Mouse (Mus musculus) hematopoietic stem cell, adult 5-6 weeks (primary cell): ENCODE data around the gene Hk3. TPM values are rescaled to one million over a fixed set of nuclear protein-coding genes. Genes with fewer than 3 reads are reported as not detected.

Experiments used
- ATAC-seq, 2 experiments: fragments of 125-278 bp in 1 of 2; replicated peaks in 1 of 2; 2 replicates each; pipeline ENCODE4 v1.8.0; 2016 to 2017; ENCODE audit warnings: inconsistent platforms in 2 of 2, mild to moderate bottlenecking in 2 of 2, moderate number of reproducible peaks in 2 of 2, low read depth in 1 of 2, moderate TSS enrichment in 1 of 2; ENCODE audit not compliant: low FRiP score in 2 of 2, poor library complexity in 2 of 2, severe bottlenecking in 2 of 2, insufficient read depth in 1 of 2, low TSS enrichment in 1 of 2
- total RNA-seq: library from RNA; stranded (forward); fragments of 172-1452, 232-1000 nt; gene quantifications from 2 replicates; pipeline ENCODE4 v1.2.3, GENCODE M21; 2017

The Hk3 gene
- total RNA-seq, 1 experiment from 2014 or later, result 32.0 TPM

DNA sequence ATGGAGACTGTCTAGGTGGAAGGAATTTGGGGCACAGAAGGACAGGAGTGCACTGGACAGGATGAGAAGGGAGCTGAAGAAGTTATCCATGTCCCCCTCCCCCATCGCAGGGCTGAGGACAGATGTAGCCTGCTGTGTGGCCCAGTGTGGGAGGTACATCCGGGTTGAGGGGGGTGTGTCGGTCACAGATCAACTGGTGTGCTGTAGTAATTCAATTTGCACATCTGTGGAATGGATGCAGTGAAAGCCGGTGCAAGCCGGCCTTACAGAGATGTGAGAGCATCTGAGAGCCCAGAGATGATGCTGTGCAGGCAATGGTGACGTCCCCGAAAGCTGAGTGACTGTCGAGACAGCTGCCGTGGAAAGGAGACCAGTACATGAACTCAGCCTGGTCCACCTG is 51.7 kb downstream of the Hk3 start:
- no peak for ATAC-seq

DNA sequence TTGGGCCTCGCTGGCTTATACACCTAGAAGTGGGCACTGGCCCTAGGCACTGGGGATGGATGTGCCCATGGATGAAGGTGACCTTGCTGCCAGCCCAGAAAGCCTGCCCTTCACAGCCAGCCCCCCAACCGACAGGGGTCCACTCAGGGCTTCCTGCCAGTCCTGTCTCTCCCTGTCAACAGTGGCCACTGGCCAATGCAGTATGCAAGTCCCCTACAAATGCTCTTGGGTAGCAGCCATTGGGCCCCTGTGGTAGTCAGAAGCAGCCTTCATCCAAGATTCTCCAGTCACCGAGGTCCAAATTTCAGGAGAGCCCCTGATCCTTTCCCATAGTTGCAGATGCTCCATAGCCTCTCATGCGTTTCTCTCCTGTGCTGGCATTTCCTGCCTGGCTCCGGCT is 52.5 kb downstream of the Hk3 start:
- no peak for ATAC-seq

DNA sequence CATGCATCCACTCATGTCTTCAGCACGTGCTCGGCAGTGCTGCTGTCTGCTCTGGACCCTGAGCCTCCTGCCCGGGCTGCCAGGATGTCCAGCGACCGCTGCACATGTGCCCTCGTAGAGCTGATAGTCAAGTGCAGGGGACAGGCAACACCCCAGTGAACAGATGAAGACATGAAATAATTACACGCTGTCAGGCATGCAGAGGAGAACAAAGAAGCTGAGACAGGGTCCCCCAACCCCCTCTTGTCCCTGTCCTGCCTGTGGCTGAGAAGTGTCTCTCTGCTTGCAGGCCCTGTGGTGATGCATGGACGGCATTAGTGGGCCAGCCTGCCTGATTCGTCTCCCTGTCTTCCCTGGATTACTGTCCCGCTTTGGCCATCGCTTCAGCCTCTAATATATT is 53.7 kb downstream of the Hk3 start:
- no peak for ATAC-seq

DNA sequence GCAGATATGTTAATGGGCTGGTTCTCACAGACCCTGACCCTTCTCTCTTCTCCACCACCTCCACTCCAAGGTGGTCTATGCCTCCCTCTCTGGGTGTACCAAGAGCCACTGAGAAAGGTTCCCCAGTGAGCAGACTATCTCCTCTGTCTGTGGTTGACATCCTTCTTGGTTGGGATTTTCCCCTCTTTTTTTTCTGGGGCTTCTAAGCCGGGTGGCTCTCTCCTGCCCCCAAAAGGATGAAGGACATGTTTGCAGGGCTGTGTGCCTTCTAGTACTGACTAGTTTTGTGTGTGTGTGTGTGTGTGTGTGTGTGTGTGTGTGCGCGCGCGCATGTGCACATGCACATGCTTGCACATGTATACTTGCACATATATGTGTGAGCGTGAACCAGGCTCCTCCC is 55.9 kb downstream of the Hk3 start:
- ATAC-seq, result no peak

DNA sequence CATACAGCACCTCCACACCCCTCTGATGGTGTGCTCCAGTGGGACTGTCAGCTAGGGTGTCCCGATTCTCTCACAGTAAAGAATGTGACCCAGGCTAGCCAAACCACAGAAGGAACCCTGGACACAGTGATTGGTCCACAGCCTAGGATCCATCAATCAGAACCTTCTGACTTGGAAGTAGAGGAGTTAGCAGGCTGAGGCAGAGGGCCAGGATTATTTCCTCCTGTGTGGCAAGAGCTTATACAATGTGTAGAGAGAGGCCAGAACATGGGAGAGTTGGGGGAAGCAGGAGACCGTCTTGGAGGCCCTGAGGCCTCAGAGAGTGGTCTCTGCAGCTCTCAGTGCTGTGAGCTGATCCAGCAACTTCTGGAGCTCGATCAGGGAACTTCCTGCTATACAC is 60.7 kb downstream of the Hk3 start:
- ATAC-seq, result no peak

DNA sequence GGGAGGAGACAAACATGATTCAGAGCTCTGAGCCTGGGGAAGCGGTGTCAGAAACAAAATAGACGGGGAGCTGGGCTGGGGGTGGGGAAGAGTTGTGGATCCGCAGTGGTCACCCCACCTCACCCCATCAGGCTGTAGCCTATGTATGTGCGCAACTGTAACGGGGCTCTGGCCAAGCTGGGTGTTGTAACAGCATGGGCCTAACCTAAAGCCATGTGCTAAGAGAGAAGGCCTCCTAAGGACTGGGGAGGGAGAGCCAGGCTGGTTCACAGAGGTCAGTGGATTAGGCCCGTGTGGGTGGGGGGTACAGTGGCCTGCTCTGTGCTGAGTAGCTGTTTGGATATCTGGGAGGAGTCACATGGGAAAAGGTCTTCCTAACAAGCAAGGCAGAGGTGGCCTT is 61.3 kb downstream of the Hk3 start:
- ATAC-seq, result no peak

DNA sequence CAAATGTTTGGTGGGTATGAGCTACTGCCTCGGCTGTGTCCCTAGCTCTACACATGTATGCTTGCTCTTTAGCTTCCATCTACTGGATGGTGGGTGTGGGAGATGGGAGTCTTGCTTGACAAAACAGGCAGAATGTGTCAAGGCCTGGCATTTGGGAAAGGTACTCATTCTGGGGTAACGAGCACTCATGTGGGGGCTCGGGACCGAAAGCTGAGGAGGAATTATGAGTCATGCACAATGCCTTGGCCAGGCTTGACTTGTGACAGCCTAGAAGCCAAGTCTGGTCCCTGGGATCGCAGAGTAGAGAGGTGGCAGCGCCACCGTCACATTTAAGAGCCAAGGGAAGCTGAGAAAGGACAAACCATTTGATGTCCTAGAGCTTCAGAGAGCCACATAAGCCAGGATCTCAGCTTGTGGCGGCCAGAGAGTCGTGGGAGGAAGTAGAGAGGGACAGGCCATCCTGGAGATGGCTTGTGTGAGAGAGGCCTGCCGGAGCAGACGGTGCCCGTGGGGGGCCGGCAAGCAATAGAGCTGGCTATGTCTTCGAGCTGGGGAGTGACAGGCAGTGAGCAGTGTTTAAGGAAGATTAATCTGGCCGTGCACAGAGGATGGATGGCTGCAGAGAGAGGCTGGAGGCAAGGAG is 62.0 kb downstream of the Hk3 start:
- ATAC-seq, result no peak

DNA sequence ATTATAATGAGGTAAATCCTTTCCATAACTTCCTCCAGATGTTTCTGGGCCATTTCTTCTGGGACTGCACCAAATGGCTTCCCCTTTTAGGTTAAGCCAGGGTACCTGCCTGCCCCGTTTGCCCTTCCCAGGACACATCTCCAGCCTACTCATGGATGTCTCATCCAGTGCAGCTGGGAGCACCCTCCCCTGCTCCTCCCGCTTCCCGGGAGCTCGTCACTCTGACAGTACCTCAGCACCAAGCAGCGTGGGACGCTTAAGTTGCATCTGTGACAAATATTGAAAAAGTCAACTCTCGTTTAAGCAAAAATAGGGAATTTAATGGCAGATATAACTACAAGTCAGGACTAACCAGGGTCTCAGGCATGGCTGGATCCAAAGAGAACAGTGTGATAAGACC is 63.9 kb downstream of the Hk3 start:
- no peak for ATAC-seq

Other genes with a start within 250 kb of the Hk3 start
- gene Eif4e1b, start 237.4 kb downstream of the Hk3 start, total RNA-seq, result not detected in 2 replicates
- gene Tspan17, start 232.0 kb downstream of the Hk3 start, total RNA-seq, result 1.3 TPM in 1 of 2 replicates, not detected in the other
- 1.3 and 2.9 TPM in 2 replicates for gene Unc5a, start 72.0 kb downstream of the Hk3 start, total RNA-seq
- 84.0 and 85.4 TPM in 2 replicates for gene Uimc1, start 78.9 kb upstream of the Hk3 start, total RNA-seq
- 9.1 and 10.0 TPM in 2 replicates for gene Zfp346, start 83.9 kb upstream of the Hk3 start, total RNA-seq
- not detected in 2 replicates for gene Gm17617, start 112.2 kb upstream of the Hk3 start, total RNA-seq
- gene Fgfr4, start 131.3 kb upstream of the Hk3 start, total RNA-seq, result not detected in 2 replicates
- 96.2 and 115 TPM in 2 replicates for gene Nsd1, start 188.4 kb upstream of the Hk3 start, total RNA-seq